ENCODE assay signal across 8 mouse cellular contexts in the genomic region with DNA sequence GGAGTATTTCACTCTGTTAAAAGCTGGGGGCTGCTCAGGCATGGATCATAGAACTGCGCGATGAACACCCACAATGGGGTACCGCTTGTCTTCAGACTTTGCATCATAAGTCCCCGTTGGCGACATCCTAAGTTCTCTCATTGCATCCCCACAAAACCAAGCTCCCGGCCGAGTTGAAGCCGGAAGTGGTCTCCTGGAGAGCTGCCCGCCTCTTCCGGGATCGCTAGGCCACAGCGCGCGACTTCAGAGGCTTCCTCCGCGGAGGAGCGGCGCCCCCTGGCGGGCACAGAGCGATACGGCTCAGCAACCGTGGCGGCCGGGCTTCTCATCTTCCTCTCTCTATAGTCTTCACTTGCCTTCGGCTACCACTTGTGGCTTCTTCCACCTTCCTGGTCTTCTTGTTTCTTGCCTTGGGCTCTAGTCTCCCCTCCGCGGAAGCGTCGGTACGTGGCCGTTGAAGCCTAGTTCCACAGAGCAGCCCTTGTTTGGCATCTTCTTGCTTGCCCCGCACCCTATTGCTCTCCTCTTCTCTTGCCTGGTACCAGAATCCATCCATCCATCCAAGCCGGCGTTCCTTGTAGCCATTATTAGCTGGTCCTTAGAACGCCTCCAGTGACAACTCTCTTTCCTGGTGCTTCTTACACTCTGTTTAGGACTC. TPM values are rescaled to one million over a fixed set of nuclear protein-coding genes. Genes with fewer than 3 reads are reported as not detected.
DNase-seq lines count a peak whose midpoint lies in the region; ATAC-seq and TF ChIP-seq lines count a peak whose summit lies in the region.

No protein-coding gene starts in this region.

- in situ Hi-C loops in ES-E14 (cut with MboI; ENCODE audit: low sequenced_read_pairs in 2 of 2, unreplicated experiment in 2 of 2), result no loop called here

- H3K27ac ChIP-seq in ES-E14 (ENCODE audit: insufficient read depth, low read depth, low read length, poor library complexity, severe bottlenecking), result no peak overlapping the region
- H3K27ac ChIP-seq in forebrain, embryonic 16.5 days (ENCODE audit: low read length), result peak overlapping the region; percentile 76
- peak overlapping the region; percentile 45; the same call in 1 of the 2 replicates for H3K27ac ChIP-seq in lung, embryonic 15.5 days
- peak overlapping the region; percentile 32 for H3K27ac ChIP-seq in olfactory bulb, adult 2 months (ENCODE audit: insufficient read depth, low read depth, low read length)

- no peaks in the 10 kb centered on the region for H3K27me3 ChIP-seq in forebrain, embryonic 16.5 days (replicated peaks; ENCODE audit: control insufficient read depth, insufficient read depth, low read length)
- no peaks in the 10 kb centered on the region for H3K27me3 ChIP-seq in lung, embryonic 15.5 days

- intact Hi-C loops in heart, postnatal 36 days (cut with DNase I), result loop anchor here (1.0 kb wide), 4 partner anchors 18 to 94 kb away; no protein-coding TSS in a partner anchor

- ATAC-seq in forebrain, embryonic 16.5 days, result peak; percentile 83
- ATAC-seq in lung, embryonic 15.5 days (ENCODE audit: borderline replicate concordance, extremely low read depth, low FRiP score, low TSS enrichment), result peak; percentile 82

- TF ChIP-seq POLR2A in olfactory bulb, adult 2 months (IDR thresholded peaks at IDR 0.05; ENCODE audit: insufficient read depth, low read depth, low read length), result peak; percentile 64

- WGBS in forebrain, embryonic 16.5 days, result 4% methylated on average over 34 of the region's 35 CpGs
- 3% methylated on average over 35 of the region's 35 CpGs for WGBS in lung, embryonic 15.5 days
- 3% methylated on average over 35 of the region's 35 CpGs for WGBS in olfactory bulb, adult 2 months

- H3K9me3 ChIP-seq in ES-E14 (ENCODE audit: control insufficient read depth, insufficient read depth, low read depth, low read length), result no peaks in the 10 kb centered on the region
- no peaks in the 10 kb centered on the region for H3K9me3 ChIP-seq in forebrain, embryonic 16.5 days (ENCODE audit: control insufficient read depth, low read length)
- no peaks in the 10 kb centered on the region for H3K9me3 ChIP-seq in lung, embryonic 15.5 days

- peak; percentile 98 for TF ChIP-seq CTCF in olfactory bulb, adult 2 months (IDR thresholded peaks at IDR 0.05; ENCODE audit: insufficient read depth, low read depth, low read length)

- H3K9ac ChIP-seq in ES-E14 (ENCODE audit: insufficient read depth, low read depth, low read length, poor library complexity, severe bottlenecking), result peak overlapping the region; percentile 79; the same call in 1 of the 2 replicates
- peak overlapping the region; percentile 66 for H3K9ac ChIP-seq in forebrain, embryonic 16.5 days (replicated peaks; ENCODE audit: low read depth, low read length)
- H3K9ac ChIP-seq in lung, embryonic 15.5 days, result peak overlapping the region; percentile 45

- peak overlapping the region; percentile 64 to 71 for H3K4me3 ChIP-seq in ES-E14 (ENCODE audit: insufficient read depth in 1 of 2, low read depth in 1 of 2, low read length in 2 of 2, poor library complexity in 1 of 2, severe bottlenecking in 1 of 2)
- H3K4me3 ChIP-seq in forebrain, embryonic 16.5 days (replicated peaks; ENCODE audit: low read length), result peak overlapping the region; percentile 48
- H3K4me3 ChIP-seq in lung, embryonic 15.5 days, result peak overlapping the region; percentile 38
- peak overlapping the region; percentile 44 for H3K4me3 ChIP-seq in olfactory bulb, adult 2 months (ENCODE audit: insufficient read depth, low read depth, low read length)

- peaks cover 8 to 11% of the 10 kb centered on the region in 2 experiments; a peak in 3 of 4 replicates for H3K4me1 ChIP-seq in ES-E14 (ENCODE audit: control insufficient read depth in 2 of 2, insufficient read depth in 2 of 2, low read length in 2 of 2, poor library complexity in 1 of 2)
- H3K4me1 ChIP-seq in forebrain, embryonic 16.5 days (replicated peaks; ENCODE audit: control insufficient read depth, insufficient read depth, low read length), result peaks cover 13% of the 10 kb centered on the region
- H3K4me1 ChIP-seq in lung, embryonic 15.5 days, result peaks cover 22% of the 10 kb centered on the region
- H3K4me1 ChIP-seq in olfactory bulb, adult 2 months (ENCODE audit: control insufficient read depth, insufficient read depth, low read length), result peaks cover 3% of the 10 kb centered on the region

- peak; percentile 84 for DNase-seq in ES-E14 (ENCODE audit: low read depth, low spot score)
- DNase-seq in cerebellum, adult 11-12 months, result peak; percentile 89
- peak; percentile 95 for DNase-seq in heart, postnatal 36 days
- peak; percentile 78 to 92 for DNase-seq in layer of hippocampus, adult 8-10 months (ENCODE audit: low spot score in 2 of 2)
- DNase-seq in thymus, adult 18-20 months, result peak; percentile 85 to 87

- H3K4me2 ChIP-seq in forebrain, embryonic 16.5 days (ENCODE audit: low read length), result peak overlapping the region; percentile 76
- peak overlapping the region; percentile 69 for H3K4me2 ChIP-seq in lung, embryonic 15.5 days

- H3K36me3 ChIP-seq in ES-E14 (ENCODE audit: control insufficient read depth, insufficient read depth, low read length, poor library complexity, severe bottlenecking), result no peaks in the 10 kb centered on the region
- no peaks in the 10 kb centered on the region for H3K36me3 ChIP-seq in forebrain, embryonic 16.5 days (ENCODE audit: control insufficient read depth, insufficient read depth)
- no peaks in the 10 kb centered on the region for H3K36me3 ChIP-seq in lung, embryonic 15.5 days

TF ChIP-seq in ES-E14, 5 proteins besides CTCF, POLR2A, EP300 and RAD21:
- TF ChIP-seq ZNF384 (IDR thresholded peaks at IDR 0.05; ENCODE audit: low read depth, low read length) (0 out of 2 replicates have a peak, but pooled peaks have one; percentile 5), ZC3H11A (IDR thresholded peaks at IDR 0.05; ENCODE audit: borderline replicate concordance, low read depth, low read length) (peak; percentile 62; the same call in 1 of the 2 replicates), MAFK (IDR thresholded peaks at IDR 0.05; ENCODE audit: insufficient read depth, low read depth, low read length) (no peak)
TF ChIP-seq in ES-E14: peak in this region for 2.

RNA-seq across cellular contexts. Expression of a gene that starts 9.5 kb away (rescaled TPM):
- total RNA-seq in ES-E14 (2012; rRNA removed), result 178 and 232 TPM in 2 replicates
- 299 and 316 TPM in 2 replicates for polyA plus RNA-seq in forebrain, embryonic 16.5 days (2015; fragmentation: Nextera tagmentation; extraction: Ambion mirVana)
- total RNA-seq in heart, postnatal 36 days (2021), result 100 to 1,000 TPM; 248 to 259 TPM
- total RNA-seq in layer of hippocampus, adult 8-10 months (2022), result 100 to 1,000 TPM; 218 to 272 (median 249) TPM
- polyA plus RNA-seq in lung, embryonic 15.5 days (2015; fragmentation: Nextera tagmentation; extraction: Ambion mirVana), result 469 and 478 TPM in 2 replicates
- 1,429 TPM in 1 of 2 replicates, not detected in the other for polyA plus RNA-seq in olfactory bulb, adult 2 months (2012; ENCODE audit: insufficient read depth, insufficient read length, low replicate concordance, missing spikeins)

RNA-seq across cellular contexts. Expression of a gene that starts 24.7 kb away (rescaled TPM):
- total RNA-seq in ES-E14 (2012; rRNA removed), result 2.9 and 8.9 TPM in 2 replicates
- polyA plus RNA-seq in forebrain, embryonic 16.5 days (2015; fragmentation: Nextera tagmentation; extraction: Ambion mirVana), result 30.4 and 32.6 TPM in 2 replicates
- 10 to 100 TPM; 66.0 to 80.3 TPM for total RNA-seq in heart, postnatal 36 days (2021)
- 10 to 100 TPM; 61.3 to 74.3 (median 69.2) TPM for total RNA-seq in layer of hippocampus, adult 8-10 months (2022)
- polyA plus RNA-seq in lung, embryonic 15.5 days (2015; fragmentation: Nextera tagmentation; extraction: Ambion mirVana), result 3.9 and 4.1 TPM in 2 replicates
- not detected in 2 replicates for polyA plus RNA-seq in olfactory bulb, adult 2 months (2012; ENCODE audit: insufficient read depth, insufficient read length, low replicate concordance, missing spikeins)

RNA-seq across cellular contexts. Expression of a gene that starts 34.9 kb away (rescaled TPM):
- total RNA-seq in ES-E14 (2012; rRNA removed), result 1.2 and 1.8 TPM in 2 replicates
- polyA plus RNA-seq in forebrain, embryonic 16.5 days (2015; fragmentation: Nextera tagmentation; extraction: Ambion mirVana), result 1.2 and 1.4 TPM in 2 replicates
- total RNA-seq in heart, postnatal 36 days (2021), result not detected
- total RNA-seq in layer of hippocampus, adult 8-10 months (2022), result under 1 TPM; 0.14 to 0.43 (median 0.27) TPM
- 0.54 and 0.93 TPM in 2 replicates for polyA plus RNA-seq in lung, embryonic 15.5 days (2015; fragmentation: Nextera tagmentation; extraction: Ambion mirVana)
- not detected in 2 replicates for polyA plus RNA-seq in olfactory bulb, adult 2 months (2012; ENCODE audit: insufficient read depth, insufficient read length, low replicate concordance, missing spikeins)

RNA-seq across cellular contexts. Expression of a gene that starts 35.6 kb away (rescaled TPM):
- 7.4 and 7.6 TPM in 2 replicates for total RNA-seq in ES-E14 (2012; rRNA removed)
- 2.3 and 3.0 TPM in 2 replicates for polyA plus RNA-seq in forebrain, embryonic 16.5 days (2015; fragmentation: Nextera tagmentation; extraction: Ambion mirVana)
- total RNA-seq in heart, postnatal 36 days (2021), result 10 to 100 TPM; 18.5 to 22.0 TPM
- 1 to 10 TPM; 2.9 to 5.0 (median 4.4) TPM for total RNA-seq in layer of hippocampus, adult 8-10 months (2022)
- 8.2 and 9.1 TPM in 2 replicates for polyA plus RNA-seq in lung, embryonic 15.5 days (2015; fragmentation: Nextera tagmentation; extraction: Ambion mirVana)
- not detected in 2 replicates for polyA plus RNA-seq in olfactory bulb, adult 2 months (2012; ENCODE audit: insufficient read depth, insufficient read length, low replicate concordance, missing spikeins)

RNA-seq across cellular contexts. Expression of a gene that starts 57.2 kb away (rescaled TPM):
- total RNA-seq in ES-E14 (2012; rRNA removed), result 66.6 and 82.7 TPM in 2 replicates
- polyA plus RNA-seq in forebrain, embryonic 16.5 days (2015; fragmentation: Nextera tagmentation; extraction: Ambion mirVana), result 14.4 and 16.8 TPM in 2 replicates
- total RNA-seq in heart, postnatal 36 days (2021), result 10 to 100 TPM; 48.4 to 51.2 TPM
- 10 to 100 TPM; 12.4 to 15.4 (median 14.0) TPM for total RNA-seq in layer of hippocampus, adult 8-10 months (2022)
- polyA plus RNA-seq in lung, embryonic 15.5 days (2015; fragmentation: Nextera tagmentation; extraction: Ambion mirVana), result 40.0 and 44.2 TPM in 2 replicates
- not detected in 2 replicates for polyA plus RNA-seq in olfactory bulb, adult 2 months (2012; ENCODE audit: insufficient read depth, insufficient read length, low replicate concordance, missing spikeins)
